Mouse (Mus musculus) gastrocnemius, adult 2 months (tissue): ENCODE measurements at regions not wholly inside any gene's neighbourhood (a gene's known extent, or its start where the extent isn't known, plus 50 kb on each side); places are given as distances from the start of the nearest gene placed in this dataset.
"Not testable (repeated sequence)": the region's sequence is repeated elsewhere in the genome, so short reads cannot be mapped to it uniquely, and the experiment has no call there.

ENCODE experiments used
- DNase-seq: peaks from one replicate; pipeline ENCODE4 v3.0.0; 2022
- H3K27ac ChIP-seq: fragments of 200-600 bp; 2 replicates; pipeline ENCODE4 v1.8.1; 2022; ENCODE audit warnings: mild to moderate bottlenecking
- H3K4me3 ChIP-seq: fragments of 200-600 bp; 2 replicates; pipeline ENCODE4 v1.8.1; 2022; ENCODE audit warnings: mild to moderate bottlenecking, moderate library complexity
- CTCF ChIP-seq: fragments of 200-600 bp; IDR thresholded peaks from 2 replicates; pipeline ENCODE4 v1.8.1; 2022; ENCODE audit warnings: antibody characterized with exemption, mild to moderate bottlenecking, moderate library complexity
- intact Hi-C: fragments of 180-260 bp; cut with DNase I; formaldehyde crosslinking; loops from one replicate; pipeline ENCODE4 v1.15.1; 2025

DNA sequence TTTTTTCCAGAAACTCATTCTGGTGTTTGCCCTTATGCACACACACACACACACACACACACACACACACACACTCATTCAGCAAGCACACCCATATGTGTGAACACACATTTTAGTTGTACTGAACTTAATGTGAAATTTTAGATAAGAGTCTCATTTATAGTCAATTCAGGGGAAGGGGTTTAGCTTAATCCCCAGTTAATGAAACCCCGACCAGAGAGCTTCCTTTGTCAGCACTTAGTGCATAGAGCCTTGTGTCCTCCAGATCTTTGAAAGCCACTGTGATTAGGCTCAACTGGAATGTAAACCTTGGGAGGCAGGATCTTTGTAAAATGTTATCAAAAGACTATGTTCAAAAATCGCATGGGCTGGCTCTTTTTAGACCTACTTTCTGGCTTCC, 53.4 kb downstream of the Rps12 start:
- DNase-seq = no peak
- Histone ChIP-seq H3K4me3 (no peak overlapping the region), H3K27ac (no peak overlapping the region)
- intact Hi-C loops = no loop called here
- TF ChIP-seq CTCF = no peak

GRCm38 (mm10) chr10:23725960-23726714, 60.9 kb downstream of the Rps12 start:
- H3K27ac ChIP-seq, DNase-seq, H3K4me3 ChIP-seq, intact Hi-C loops: not testable (repeated sequence)

DNA sequence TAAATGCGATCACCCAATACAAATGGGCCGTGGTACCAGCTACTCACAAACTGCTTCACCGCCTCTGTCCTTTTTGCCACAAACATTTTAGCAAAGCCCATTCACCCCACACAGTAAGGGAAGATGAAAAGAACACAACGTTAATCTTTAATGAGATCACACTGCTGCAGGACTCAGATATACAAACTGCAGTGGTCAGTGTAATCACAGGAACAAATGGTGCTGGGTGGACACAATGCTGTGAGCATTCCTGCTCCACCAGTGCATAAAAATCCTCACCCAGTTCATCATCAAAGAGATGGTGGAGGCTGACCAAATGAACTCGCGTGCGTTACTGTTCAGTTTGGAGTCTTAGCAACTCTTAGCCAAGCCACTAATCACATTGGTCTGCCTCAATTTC, 69.0 kb downstream of the Rps12 start:
- DNase-seq = no peak
- TF ChIP-seq CTCF = no peak
- no peak overlapping the region for H3K27ac ChIP-seq
- intact Hi-C loops = no loop called here
- no peak overlapping the region for H3K4me3 ChIP-seq

- Histone ChIP-seq H3K27ac (no peak overlapping the region), H3K4me3 (no peak overlapping the region)
- no peak for DNase-seq
- TF ChIP-seq CTCF = no peak
- intact Hi-C loops = no loop called here
Measured at GRCm38 (mm10) chr10:23715511-23715910, 71.6 kb downstream of the Rps12 start.

GRCm38 (mm10) chr10:23715101-23715500, 72.0 kb downstream of the Rps12 start:
- Histone ChIP-seq H3K4me3 (no peak overlapping the region), H3K27ac (no peak overlapping the region)
- intact Hi-C loops = no loop called here
- DNase-seq = no peak
- TF ChIP-seq CTCF = no peak

- intact Hi-C loops = no loop called here
- no peak overlapping the region for H3K27ac ChIP-seq
- DNase-seq = no peak
- no peak for TF ChIP-seq CTCF
- no peak overlapping the region for H3K4me3 ChIP-seq
Measured at GRCm38 (mm10) chr10:23712691-23713378, 74.2 kb downstream of the Rps12 start.

DNA sequence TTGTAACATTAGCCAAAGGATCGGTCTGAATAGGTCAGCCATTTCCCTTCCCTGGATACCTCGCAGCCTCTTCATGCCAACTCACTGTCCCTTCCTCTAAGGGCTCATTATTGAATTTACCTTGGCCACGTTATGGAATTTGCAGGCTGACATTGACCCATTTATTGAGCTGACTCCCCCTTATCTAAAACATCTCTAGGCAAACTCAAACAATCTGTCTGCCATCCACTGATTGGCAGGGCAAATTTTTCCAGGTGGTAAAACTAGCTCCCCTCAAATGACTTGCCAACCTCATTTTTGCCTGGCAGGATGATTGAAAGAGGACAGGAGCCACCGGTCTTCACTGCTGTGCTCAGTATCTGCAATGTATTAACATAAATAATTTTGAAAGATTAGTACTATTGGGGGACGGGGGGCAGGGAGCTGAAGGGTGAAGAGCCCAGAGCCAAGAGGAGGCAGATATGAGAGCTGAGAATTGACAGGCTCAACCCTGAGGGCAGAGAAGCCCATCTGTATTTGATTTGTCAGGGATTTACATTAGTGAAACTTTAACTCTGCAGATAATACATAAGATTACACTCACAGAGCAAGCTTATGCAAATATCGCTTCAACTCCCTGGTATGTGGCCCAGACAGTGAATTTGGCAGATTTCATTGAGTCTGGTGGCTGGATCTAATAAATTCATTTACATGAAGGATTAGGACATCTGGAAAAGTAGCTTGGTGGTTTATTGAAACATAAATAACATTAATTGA, 75.5 kb downstream of the Rps12 start:
- intact Hi-C loops = no loop called here
- no peak for DNase-seq
- TF ChIP-seq CTCF = no peak
- no peak overlapping the region for H3K4me3 ChIP-seq
- no peak overlapping the region for H3K27ac ChIP-seq

GRCm38 (mm10) chr10:23710999-23711398, 76.1 kb downstream of the Rps12 start:
- intact Hi-C loops = no loop called here
- no peak for DNase-seq

DNA sequence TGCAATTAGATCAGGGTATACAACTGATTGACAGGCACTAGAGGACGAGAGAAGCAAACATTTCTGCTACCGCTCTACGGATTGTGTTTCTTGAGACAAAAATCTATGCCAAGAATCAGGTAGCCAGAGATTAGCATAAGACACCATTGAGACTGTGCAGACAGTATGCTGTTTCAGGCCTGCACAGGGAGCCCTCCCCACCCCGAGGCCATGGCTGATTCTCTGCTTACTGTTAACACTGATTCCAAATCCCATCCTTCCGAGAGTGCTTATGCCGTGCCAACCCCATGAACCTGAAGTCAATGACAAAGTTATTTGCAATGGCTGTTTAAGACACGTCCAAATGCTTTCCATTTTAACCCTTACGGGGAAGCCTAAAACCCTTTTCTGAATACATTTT, 78.8 kb downstream of the Rps12 start:
- intact Hi-C loops = no loop called here
- H3K27ac ChIP-seq = no peak overlapping the region
- TF ChIP-seq CTCF = no peak
- H3K4me3 ChIP-seq = no peak overlapping the region
- DNase-seq = no peak

More at GRCm38 (mm10) chr10:23710999-23711398, 76.1 kb downstream of the Rps12 start:
- no peak overlapping the region for H3K4me3 ChIP-seq
- no peak overlapping the region for H3K27ac ChIP-seq
- no peak for TF ChIP-seq CTCF

DNA sequence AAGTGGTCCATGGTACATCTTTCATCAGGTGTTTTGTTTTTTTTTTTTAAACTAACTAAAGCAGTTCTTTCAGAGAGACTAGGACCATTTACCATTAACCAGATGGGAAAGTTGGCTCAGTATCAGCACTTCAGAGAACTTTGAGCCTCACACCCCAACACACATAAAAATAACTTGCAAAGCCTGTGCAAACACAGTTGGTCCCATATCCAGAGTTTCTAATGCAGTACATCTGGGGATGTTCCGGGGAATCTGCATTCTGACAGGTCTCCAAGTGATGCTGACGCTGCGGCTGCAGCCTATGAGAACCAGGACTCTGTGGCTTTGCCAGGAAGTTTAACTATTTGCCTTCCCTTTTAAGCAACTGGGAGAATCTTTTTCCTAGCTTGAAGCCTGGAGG, 79.9 kb downstream of the Rps12 start:
- DNase-seq = no peak
- intact Hi-C loops = no loop called here
- TF ChIP-seq CTCF = no peak

GRCm38 (mm10) chr10:23704048-23704447, 83.0 kb downstream of the Rps12 start:
- DNase-seq = no peak
- Histone ChIP-seq H3K4me3 (no peak overlapping the region), H3K27ac (no peak overlapping the region)
- TF ChIP-seq CTCF = no peak
- intact Hi-C loops = no loop called here

More for the DNA sequence above, 79.9 kb downstream of the Rps12 start:
- H3K4me3 ChIP-seq = no peak overlapping the region
- H3K27ac ChIP-seq = no peak overlapping the region

GRCm38 (mm10) chr10:23691291-23691690, 95.8 kb downstream of the Rps12 start:
- TF ChIP-seq CTCF = no peak
- no peak for DNase-seq
- Histone ChIP-seq H3K4me3 (no peak overlapping the region), H3K27ac (no peak overlapping the region)
- intact Hi-C loops = no loop called here

GRCm38 (mm10) chr10:23686969-23687368, 100.1 kb downstream of the Rps12 start:
- Histone ChIP-seq H3K4me3 (peak overlapping the region; percentile 52), H3K27ac (no peak overlapping the region)
- intact Hi-C loops = no loop called here
- DNase-seq = no peak
- no peak for TF ChIP-seq CTCF
